Mouse (Mus musculus): Measurements from ENCODE around the gene Padi3. TPM values are rescaled to one million over a fixed set of nuclear protein-coding genes. Genes with fewer than 3 reads are reported as not detected.

Padi3 gene
- polyA plus RNA-seq, 1 experiment: not detected

- Histone ChIP-seq H3K4me3 (ENCODE audit: insufficient read depth, low read depth, low read length) (no peak overlapping the region), H3K27ac (replicated peaks; ENCODE audit: low read depth, low read length) (no peak overlapping the region), H3K4me1 (ENCODE audit: control insufficient read depth, insufficient read depth, insufficient read length, low read length) (0 out of 2 replicates have a peak, but pooled peaks cover 2% of the 10 kb centered on the region)
These were observed 24.0 kb upstream of the Padi3 start for GRCm38 (mm10) chr4:140834327-140834934.

- Histone ChIP-seq H3K27ac (replicated peaks; ENCODE audit: low read depth, low read length) (no peak overlapping the region), H3K4me3 (ENCODE audit: insufficient read depth, low read depth, low read length) (no peak overlapping the region), H3K4me1 (ENCODE audit: control insufficient read depth, insufficient read depth, insufficient read length, low read length) (0 out of 2 replicates have a peak, but pooled peaks cover 2% of the 10 kb centered on the region)
These were observed 22.4 kb upstream of the Padi3 start for GRCm38 (mm10) chr4:140832821-140833220.

- H3K4me1 ChIP-seq (ENCODE audit: control insufficient read depth, insufficient read depth, insufficient read length, low read length): 0 out of 2 replicates have a peak, but pooled peaks cover 2% of the 10 kb centered on the region
- H3K4me3 ChIP-seq (ENCODE audit: insufficient read depth, low read depth, low read length): no peak overlapping the region
- no peak overlapping the region for H3K27ac ChIP-seq (replicated peaks; ENCODE audit: low read depth, low read length)
These were observed 21.4 kb upstream of the Padi3 start for GRCm38 (mm10) chr4:140831808-140832207.

- no peak overlapping the region for H3K4me3 ChIP-seq (ENCODE audit: insufficient read depth, low read depth, low read length)
- H3K4me1 ChIP-seq (ENCODE audit: control insufficient read depth, insufficient read depth, insufficient read length, low read length): no peaks in the 10 kb centered on the region
- no peak overlapping the region for H3K27ac ChIP-seq (replicated peaks; ENCODE audit: low read depth, low read length)
These were observed 16.8 kb upstream of the Padi3 start for GRCm38 (mm10) chr4:140827237-140827636.

GRCm38 (mm10) chr4:140825942-140826341 is 15.5 kb upstream of the Padi3 start:
- no peak overlapping the region for H3K27ac ChIP-seq (replicated peaks; ENCODE audit: low read depth, low read length)
- H3K4me1 ChIP-seq (ENCODE audit: control insufficient read depth, insufficient read depth, insufficient read length, low read length): no peaks in the 10 kb centered on the region
- no peak overlapping the region for H3K4me3 ChIP-seq (ENCODE audit: insufficient read depth, low read depth, low read length)

- Histone ChIP-seq H3K4me3 (ENCODE audit: insufficient read depth, low read depth, low read length) (no peak overlapping the region), H3K4me1 (ENCODE audit: control insufficient read depth, insufficient read depth, insufficient read length, low read length) (no peaks in the 10 kb centered on the region), H3K27ac (replicated peaks; ENCODE audit: low read depth, low read length) (no peak overlapping the region)
These were observed 11.5 kb upstream of the Padi3 start for GRCm38 (mm10) chr4:140821988-140822387.

- no peaks in the 10 kb centered on the region for H3K4me1 ChIP-seq (ENCODE audit: control insufficient read depth, insufficient read depth, insufficient read length, low read length)
- no peak overlapping the region for H3K27ac ChIP-seq (replicated peaks; ENCODE audit: low read depth, low read length)
- no peak overlapping the region for H3K4me3 ChIP-seq (ENCODE audit: insufficient read depth, low read depth, low read length)
These were observed 7.0 kb upstream of the Padi3 start for GRCm38 (mm10) chr4:140817413-140817812.

- no peak overlapping the region for H3K27ac ChIP-seq (replicated peaks; ENCODE audit: low read depth, low read length)
- no peak overlapping the region for H3K4me3 ChIP-seq (ENCODE audit: insufficient read depth, low read depth, low read length)
- H3K4me1 ChIP-seq (ENCODE audit: control insufficient read depth, insufficient read depth, insufficient read length, low read length): no peaks in the 10 kb centered on the region
These were observed 5.8 kb upstream of the Padi3 start for GRCm38 (mm10) chr4:140815996-140816917.

GRCm38 (mm10) chr4:140815496-140815895 is 5.0 kb upstream of the Padi3 start:
- H3K27ac ChIP-seq (replicated peaks; ENCODE audit: low read depth, low read length): no peak overlapping the region
- H3K4me1 ChIP-seq (ENCODE audit: control insufficient read depth, insufficient read depth, insufficient read length, low read length): no peaks in the 10 kb centered on the region
- no peak overlapping the region for H3K4me3 ChIP-seq (ENCODE audit: insufficient read depth, low read depth, low read length)

- Histone ChIP-seq H3K4me3 (ENCODE audit: insufficient read depth, low read depth, low read length) (peak overlapping the region; percentile 66), H3K27ac (replicated peaks; ENCODE audit: low read depth, low read length) (no peak overlapping the region), H3K4me1 (ENCODE audit: control insufficient read depth, insufficient read depth, insufficient read length, low read length) (no peaks in the 10 kb centered on the region)
These were observed 4.1 kb upstream of the Padi3 start for GRCm38 (mm10) chr4:140814241-140815225.

- Histone ChIP-seq H3K4me3 (ENCODE audit: insufficient read depth, low read depth, low read length) (peak overlapping the region; percentile 66), H3K27ac (replicated peaks; ENCODE audit: low read depth, low read length) (no peak overlapping the region), H3K4me1 (ENCODE audit: control insufficient read depth, insufficient read depth, insufficient read length, low read length) (no peaks in the 10 kb centered on the region)
These were observed 3.1 kb upstream of the Padi3 start for GRCm38 (mm10) chr4:140813358-140814185.

GRCm38 (mm10) chr4:140812609-140813008 is 2.2 kb upstream of the Padi3 start:
- H3K4me1 ChIP-seq (ENCODE audit: control insufficient read depth, insufficient read depth, insufficient read length, low read length): no peaks in the 10 kb centered on the region
- no peak overlapping the region for H3K4me3 ChIP-seq (ENCODE audit: insufficient read depth, low read depth, low read length)
- H3K27ac ChIP-seq (replicated peaks; ENCODE audit: low read depth, low read length): no peak overlapping the region

GRCm38 (mm10) chr4:140812191-140812590 is 1.7 kb upstream of the Padi3 start:
- H3K4me1 ChIP-seq (ENCODE audit: control insufficient read depth, insufficient read depth, insufficient read length, low read length): no peaks in the 10 kb centered on the region
- no peak overlapping the region for H3K27ac ChIP-seq (replicated peaks; ENCODE audit: low read depth, low read length)

GRCm38 (mm10) chr4:140809118-140809517 is 1.3 kb downstream of the Padi3 start:
- Histone ChIP-seq H3K4me3 (ENCODE audit: insufficient read depth, low read depth, low read length) (no peak overlapping the region), H3K4me1 (ENCODE audit: control insufficient read depth, insufficient read depth, insufficient read length, low read length) (no peaks in the 10 kb centered on the region), H3K27ac (replicated peaks; ENCODE audit: low read depth, low read length) (no peak overlapping the region)

More at GRCm38 (mm10) chr4:140812191-140812590, 1.7 kb upstream of the Padi3 start:
- no peak overlapping the region for H3K4me3 ChIP-seq (ENCODE audit: insufficient read depth, low read depth, low read length)
